Mouse (Mus musculus) A20 (cell line): ENCODE data around the gene Fli1.

Source experiments
- DNase-seq: peaks from one replicate; pipeline ENCODE4 v3.0.0-alpha.2; 2011; ENCODE audit warnings: low read depth, low spot score

The Fli1 gene

GRCm38 (mm10) chr9:32468313-32468712 is 74.3 kb downstream of the Fli1 start:
- no peak for DNase-seq

GRCm38 (mm10) chr9:32467443-32467842 is 75.2 kb downstream of the Fli1 start:
- no peak for DNase-seq

GRCm38 (mm10) chr9:32466861-32467260 is 75.8 kb downstream of the Fli1 start:
- no peak for DNase-seq

GRCm38 (mm10) chr9:32456707-32457106 is 86.0 kb downstream of the Fli1 start:
- DNase-seq, result peak; percentile 54

- no peak for DNase-seq
These were observed 92.5 kb downstream of the Fli1 start for GRCm38 (mm10) chr9:32450161-32450560.

- no peak for DNase-seq
These were observed 93.9 kb downstream of the Fli1 start for GRCm38 (mm10) chr9:32448766-32449165.

- peak; percentile 55 for DNase-seq
These were observed 96.9 kb downstream of the Fli1 start for GRCm38 (mm10) chr9:32445789-32446188.

- no peak for DNase-seq
These were observed 98.0 kb downstream of the Fli1 start for GRCm38 (mm10) chr9:32444453-32445201.

GRCm38 (mm10) chr9:32443817-32444216 is 98.8 kb downstream of the Fli1 start:
- DNase-seq, result no peak

- no peak for DNase-seq
These were observed 99.5 kb downstream of the Fli1 start for GRCm38 (mm10) chr9:32443115-32443514.

- no peak for DNase-seq
These were observed 108.1 kb downstream of the Fli1 start for GRCm38 (mm10) chr9:32434241-32435213.

GRCm38 (mm10) chr9:32431061-32431460 is 111.6 kb downstream of the Fli1 start:
- DNase-seq, result no peak

GRCm38 (mm10) chr9:32425321-32425720 is 117.3 kb downstream of the Fli1 start:
- DNase-seq, result no peak

GRCm38 (mm10) chr9:32420711-32421110 is 122.0 kb downstream of the Fli1 start:
- DNase-seq, result no peak

GRCm38 (mm10) chr9:32417466-32418116 is 125.1 kb downstream of the Fli1 start:
- DNase-seq, result no peak

GRCm38 (mm10) chr9:32415952-32416351 is 126.7 kb downstream of the Fli1 start:
- no peak for DNase-seq

GRCm38 (mm10) chr9:32414956-32415355 is 127.7 kb downstream of the Fli1 start:
- no peak for DNase-seq

- no peak for DNase-seq
These were observed 129.7 kb downstream of the Fli1 start for GRCm38 (mm10) chr9:32412836-32413580.

GRCm38 (mm10) chr9:32411507-32411906 is 131.2 kb downstream of the Fli1 start:
- DNase-seq, result no peak

GRCm38 (mm10) chr9:32410671-32411070 is 132.0 kb downstream of the Fli1 start:
- no peak for DNase-seq
